Mouse (Mus musculus) megakaryocyte progenitor cell, adult 5-6 weeks (primary cell): ENCODE results near the gene Trak2. TPM values are rescaled to one million over a fixed set of nuclear protein-coding genes. Genes with fewer than 3 reads are reported as not detected.
"Not testable (repeated sequence)": the region's sequence is repeated elsewhere in the genome, so short reads cannot be mapped to it uniquely, and the experiment has no call there.

Source experiments
- ATAC-seq: replicated peaks from 2 replicates; pipeline ENCODE4 v1.8.0; 2016; ENCODE audit warnings: mild to moderate bottlenecking, moderate TSS enrichment, inconsistent platforms; ENCODE audit not compliant: poor library complexity
- total RNA-seq, 2 experiments: library from RNA; stranded (forward) in 1 of 2; stranded (reverse) in 1 of 2; fragments of 157-497, 149-512 nt in 1 of 2; fragments of 200-1000 nt in 1 of 2; gene quantifications; 2 replicates each; pipeline versions ENCODE4 v1.2.3 to v1.2.4; 2015 to 2017

Gene Trak2
- total RNA-seq, 2 experiments from 2014 or later = 21.4 to 32.9 TPM

GRCm38 (mm10) chr1:58954578-58955410 lies 18.4 kb downstream of the Trak2 start:
- no peak; the same call in 1 of the 2 replicates for ATAC-seq

GRCm38 (mm10) chr1:58953686-58954434 lies 19.4 kb downstream of the Trak2 start:
- peak; percentile 79 for ATAC-seq

- ATAC-seq = no peak
Measured at GRCm38 (mm10) chr1:58952997-58953396, 20.2 kb downstream of the Trak2 start.

- no peak for ATAC-seq
Measured at GRCm38 (mm10) chr1:58952526-58952925, 20.7 kb downstream of the Trak2 start.

GRCm38 (mm10) chr1:58951841-58952240 lies 21.4 kb downstream of the Trak2 start:
- no peak for ATAC-seq

- no peak for ATAC-seq
Measured at GRCm38 (mm10) chr1:58950899-58951648, 22.2 kb downstream of the Trak2 start.

GRCm38 (mm10) chr1:58949561-58950106 lies 23.6 kb downstream of the Trak2 start:
- ATAC-seq = no peak

GRCm38 (mm10) chr1:58946718-58947117 lies 26.5 kb downstream of the Trak2 start:
- no peak for ATAC-seq

GRCm38 (mm10) chr1:58945960-58946670 lies 27.1 kb downstream of the Trak2 start:
- ATAC-seq = no peak

GRCm38 (mm10) chr1:58945523-58945922 lies 27.7 kb downstream of the Trak2 start:
- ATAC-seq = no peak

- ATAC-seq = no peak
Measured at GRCm38 (mm10) chr1:58937606-58938099, 35.6 kb downstream of the Trak2 start.

GRCm38 (mm10) chr1:58936746-58937605 lies 36.3 kb downstream of the Trak2 start:
- ATAC-seq = no peak

- ATAC-seq = no peak
Measured at GRCm38 (mm10) chr1:58926664-58927063, 46.6 kb downstream of the Trak2 start.

- no peak for ATAC-seq
Measured at GRCm38 (mm10) chr1:58917566-58917965, 55.7 kb downstream of the Trak2 start.

- no peak for ATAC-seq
Measured at GRCm38 (mm10) chr1:58909636-58910272, 63.5 kb downstream of the Trak2 start.

GRCm38 (mm10) chr1:58903681-58904080 lies 69.5 kb downstream of the Trak2 start:
- ATAC-seq = no peak

GRCm38 (mm10) chr1:58897561-58897960 lies 75.7 kb downstream of the Trak2 start:
- ATAC-seq = peak; percentile 98

GRCm38 (mm10) chr1:58892386-58892785 lies 80.8 kb downstream of the Trak2 start:
- ATAC-seq = not testable (repeated sequence)
